Mouse (Mus musculus): ENCODE data around the gene Syf2. TPM values are rescaled to one million over a fixed set of nuclear protein-coding genes. Genes with fewer than 3 reads are reported as not detected.
"Not testable (repeated sequence)": the region's sequence is repeated elsewhere in the genome, so short reads cannot be mapped to it uniquely, and the experiment has no call there.

Gene Syf2
- total RNA-seq (2021) = 10 to 100 TPM; 48.2 to 53.3 TPM
- long read RNA-seq, experiment 1, transcript Syf2-201 (7 exons, 1,369 nt) = major isoform, 83 of 92 reads
- long read RNA-seq, experiment 1, partial matches to known transcripts = 5 of 92 reads
- long read RNA-seq, experiment 1, other reads (novel, unspliced or antisense) = 4 of 92 reads
- long read RNA-seq, experiment 2, transcript Syf2-201 (7 exons, 1,369 nt) = major isoform, 70 of 76 reads
- long read RNA-seq, experiment 2, partial matches to known transcripts = 3 of 76 reads
- long read RNA-seq, experiment 2, other reads (novel, unspliced or antisense) = 3 of 76 reads

- peak; percentile 90 to 95 for DNase-seq (ENCODE audit: low spot score in 2 of 2)
Measured at GRCm38 (mm10) chr4:134930684-134931481, at the start of gene Syf2. Syf2 (plus strand) TSS chr4:134930898.

GRCm38 (mm10) chr4:134883266-134883665, 47.4 kb upstream of the Syf2 start:
- no peak for DNase-seq (ENCODE audit: low spot score in 2 of 2)

- no peak for DNase-seq (ENCODE audit: low spot score in 2 of 2)
Measured at GRCm38 (mm10) chr4:134883808-134884207, 46.9 kb upstream of the Syf2 start.

GRCm38 (mm10) chr4:134884364-134884763, 46.3 kb upstream of the Syf2 start:
- no peak for DNase-seq (ENCODE audit: low spot score in 2 of 2)

- peak in 1 of 2 experiments; percentile 48 for DNase-seq (ENCODE audit: low spot score in 2 of 2)
Measured at GRCm38 (mm10) chr4:134892096-134892495, 38.6 kb upstream of the Syf2 start.

- DNase-seq (ENCODE audit: low spot score in 2 of 2) = no peak
Measured at GRCm38 (mm10) chr4:134897256-134897655, 33.4 kb upstream of the Syf2 start.

GRCm38 (mm10) chr4:134901126-134901525, 29.6 kb upstream of the Syf2 start:
- no peak for DNase-seq (ENCODE audit: low spot score in 2 of 2)

- no peak for DNase-seq (ENCODE audit: low spot score in 2 of 2)
Measured at GRCm38 (mm10) chr4:134903046-134903445, 27.7 kb upstream of the Syf2 start.

- DNase-seq (ENCODE audit: low spot score in 2 of 2) = not testable (repeated sequence)
Measured at GRCm38 (mm10) chr4:134911406-134911805, 19.3 kb upstream of the Syf2 start.

GRCm38 (mm10) chr4:134913413-134913812, 17.3 kb upstream of the Syf2 start:
- peak; percentile 42 to 72 for DNase-seq (ENCODE audit: low spot score in 2 of 2)

GRCm38 (mm10) chr4:134914122-134914863, 16.4 kb upstream of the Syf2 start:
- DNase-seq (ENCODE audit: low spot score in 2 of 2) = peak in 1 of 2 experiments; percentile 40

- peak; percentile 92 to 96 for DNase-seq (ENCODE audit: low spot score in 2 of 2)
Measured at GRCm38 (mm10) chr4:134914864-134915209, 15.9 kb upstream of the Syf2 start, which contains the start of gene Tmem50a. Tmem50a (minus strand) TSS chr4:134915024.

GRCm38 (mm10) chr4:134915223-134916050, 15.3 kb upstream of the Syf2 start:
- DNase-seq (ENCODE audit: low spot score in 2 of 2) = no peak

GRCm38 (mm10) chr4:134917194-134917593, 13.5 kb upstream of the Syf2 start:
- DNase-seq (ENCODE audit: low spot score in 2 of 2) = no peak

GRCm38 (mm10) chr4:134918381-134918780, 12.3 kb upstream of the Syf2 start:
- DNase-seq (ENCODE audit: low spot score in 2 of 2) = peak in 1 of 2 experiments; percentile 39

GRCm38 (mm10) chr4:134919733-134920540, 10.8 kb upstream of the Syf2 start:
- DNase-seq (ENCODE audit: low spot score in 2 of 2) = no peak

- DNase-seq (ENCODE audit: low spot score in 2 of 2) = no peak
Measured at GRCm38 (mm10) chr4:134920631-134921030, 10.1 kb upstream of the Syf2 start.

GRCm38 (mm10) chr4:134921703-134922102, 9.0 kb upstream of the Syf2 start:
- no peak for DNase-seq (ENCODE audit: low spot score in 2 of 2)

GRCm38 (mm10) chr4:134922111-134922924, 8.4 kb upstream of the Syf2 start:
- DNase-seq (ENCODE audit: low spot score in 2 of 2) = no peak

Measured in gastrocnemius, postnatal 4 days (tissue).